Mouse (Mus musculus) intestine, embryonic 14.5 days (tissue): Measurements from ENCODE around the gene Cuedc1. TPM values are rescaled to one million over a fixed set of nuclear protein-coding genes. Genes with fewer than 3 reads are reported as not detected.

Experiments used
- ATAC-seq: fragments of 200-750 bp; cut with Nextera tagmentation; replicated peaks from 2 replicates; pipeline ENCODE4 v1.8.0; 2017; ENCODE audit warnings: low read depth, moderate number of reproducible peaks, moderate TSS enrichment, moderate library complexity; ENCODE audit not compliant: low FRiP score, low TSS enrichment
- DNase-seq: peaks from one replicate; pipeline ENCODE4 v3.0.0-alpha.2; 2018; ENCODE audit warnings: low spot score
- H3K27ac ChIP-seq: fragments of 300-500 bp; sonication (generic); 2 replicates; pipeline ENCODE4 v1.5.1; 2014; ENCODE audit warnings: low read depth, mild to moderate bottlenecking, control low read depth
- H3K27me3 ChIP-seq: fragments of 300-500 bp; sonication (generic); replicated peaks from 2 replicates; pipeline ENCODE4 v1.6.1; 2014; ENCODE audit warnings: low read length, control low read depth; ENCODE audit not compliant: control insufficient read depth, insufficient read depth
- H3K36me3 ChIP-seq: fragments of 300-500 bp; sonication (generic); 2 replicates; pipeline ENCODE4 v1.6.1; 2014; ENCODE audit warnings: low read length, control low read depth; ENCODE audit not compliant: control insufficient read depth, insufficient read depth
- H3K4me1 ChIP-seq: fragments of 300-500 bp; sonication (generic); replicated peaks from 2 replicates; pipeline ENCODE4 v1.6.1; 2014; ENCODE audit warnings: low read length, control low read depth, mixed read lengths; ENCODE audit not compliant: control insufficient read depth, insufficient read depth
- H3K4me2 ChIP-seq: fragments of 300-500 bp; sonication (generic); 2 replicates; pipeline ENCODE4 v1.6.1; 2014; ENCODE audit warnings: low read length
- H3K4me3 ChIP-seq: fragments of 300-500 bp; sonication (generic); 2 replicates; pipeline ENCODE4 v1.5.1; 2014; ENCODE audit warnings: low read depth, low read length, control low read depth, mixed read lengths
- H3K9ac ChIP-seq: fragments of 300-500 bp; sonication (generic); 2 replicates; pipeline ENCODE4 v1.6.1; 2014; ENCODE audit warnings: mild to moderate bottlenecking, low read length
- H3K9me3 ChIP-seq: fragments of 300-500 bp; sonication (generic); 2 replicates; pipeline ENCODE4 v1.6.1; 2016; ENCODE audit warnings: low read length, control low read depth; ENCODE audit not compliant: control insufficient read depth
- WGBS: fragments of 180-500 bp; shearing (Covaris S2); extraction: QIAGEN DNeasy Blood & Tissue Kit; methylation state at CpG from one replicate; pipeline ENCODE4 v1.1.7; 2014; 5-methylcytosine and 5-hydroxymethylcytosine counted together
- polyA plus RNA-seq: library from polyadenylated mRNA; unstranded; fragments of >200 nt; fragmentation: Nextera tagmentation; extraction: Ambion mirVana; gene quantifications from 2 replicates; pipeline ENCODE4 v1.2.1, GENCODE M21; 2014

Gene Cuedc1
- polyA plus RNA-seq, 1 experiment from 2014 or later = 16.7 TPM

DNA sequence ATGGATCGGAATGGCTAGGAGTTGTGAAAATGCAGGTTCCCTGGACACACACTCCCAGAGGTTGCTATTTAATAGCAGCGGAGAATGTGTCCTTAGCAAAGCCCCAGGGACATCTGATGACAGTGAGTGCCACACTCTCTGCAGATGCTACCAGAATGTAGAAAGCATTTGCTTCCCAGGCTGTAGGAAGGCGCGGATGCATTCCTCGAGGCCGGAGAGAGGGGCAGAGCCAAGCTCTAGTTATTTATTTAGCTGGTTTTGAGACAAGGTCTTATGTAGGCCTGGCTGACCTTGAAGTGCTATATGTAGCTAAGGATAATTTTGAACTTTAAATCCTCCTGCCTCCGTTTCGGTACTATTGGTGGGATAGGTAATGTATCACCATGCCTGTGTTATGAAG is 56.6 kb downstream of the Cuedc1 start:
- ATAC-seq (no peak), DNase-seq (no peak)
- Histone ChIP-seq H3K4me2 (no peak overlapping the region), H3K4me1 (peaks cover 80% of the 10 kb centered on the region), H3K27me3 (no peaks in the 10 kb centered on the region), H3K9me3 (no peaks in the 10 kb centered on the region), H3K27ac (peak overlapping the region; percentile 78), H3K9ac (no peak overlapping the region), H3K4me3 (no peak overlapping the region), H3K36me3 (no peaks in the 10 kb centered on the region)
- 52% methylated on average over 8 of the region's 8 CpGs for WGBS

- no peak for ATAC-seq
- WGBS = 44% methylated on average over 3 of the region's 3 CpGs
- H3K27ac ChIP-seq = peak overlapping the region; percentile 79; the same call in 1 of the 2 replicates
- peaks cover 89% of the 10 kb centered on the region for H3K4me1 ChIP-seq
- no peaks in the 10 kb centered on the region for H3K36me3 ChIP-seq
- H3K4me3 ChIP-seq = no peak overlapping the region
- no peak overlapping the region for H3K4me2 ChIP-seq
- no peak for DNase-seq
- no peak overlapping the region for H3K9ac ChIP-seq
- no peaks in the 10 kb centered on the region for H3K27me3 ChIP-seq
- no peaks in the 10 kb centered on the region for H3K9me3 ChIP-seq
Observed at GRCm38 (mm10) chr11:88155451-88155850, 57.6 kb downstream of the Cuedc1 start.

DNA sequence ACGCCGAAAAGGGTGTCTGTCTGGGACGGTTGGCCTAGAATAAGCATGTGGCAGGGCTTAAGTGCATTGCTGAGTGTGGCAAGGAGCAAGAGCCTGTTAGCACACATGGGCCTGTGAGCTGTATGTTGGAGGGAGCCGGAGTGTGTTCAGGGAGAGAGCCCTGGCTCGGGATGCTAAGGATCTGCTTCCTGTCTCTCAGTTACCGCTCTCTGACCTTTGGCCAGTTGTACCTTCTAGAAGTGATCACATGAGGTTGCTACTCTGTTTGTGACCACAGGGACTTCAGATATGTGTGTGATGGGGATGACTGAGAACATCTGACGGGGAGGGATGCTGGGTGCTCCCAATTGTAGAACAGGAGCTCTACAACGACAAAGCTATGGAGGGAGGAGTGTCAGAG is 58.1 kb downstream of the Cuedc1 start:
- Histone ChIP-seq H3K27me3 (no peaks in the 10 kb centered on the region), H3K36me3 (no peaks in the 10 kb centered on the region), H3K9me3 (no peaks in the 10 kb centered on the region), H3K27ac (peak overlapping the region; percentile 79), H3K4me1 (peaks cover 91% of the 10 kb centered on the region), H3K9ac (peak overlapping the region; percentile 2; the same call in 1 of the 2 replicates), H3K4me2 (no peak overlapping the region), H3K4me3 (no peak overlapping the region)
- ATAC-seq = no peak
- WGBS = 33% methylated on average over 8 of the region's 8 CpGs
- no peak for DNase-seq

- ATAC-seq = no peak
- no peak overlapping the region for H3K4me2 ChIP-seq
- no peaks in the 10 kb centered on the region for H3K9me3 ChIP-seq
- H3K9ac ChIP-seq = peak overlapping the region; percentile 2; the same call in 1 of the 2 replicates
- no peaks in the 10 kb centered on the region for H3K27me3 ChIP-seq
- 25% methylated on average over 2 of the region's 2 CpGs for WGBS
- H3K36me3 ChIP-seq = no peaks in the 10 kb centered on the region
- no peak for DNase-seq
- H3K27ac ChIP-seq = peak overlapping the region; percentile 79
- no peak overlapping the region for H3K4me3 ChIP-seq
- peaks cover 89% of the 10 kb centered on the region for H3K4me1 ChIP-seq
Observed at GRCm38 (mm10) chr11:88156403-88156802, 58.5 kb downstream of the Cuedc1 start.

DNA sequence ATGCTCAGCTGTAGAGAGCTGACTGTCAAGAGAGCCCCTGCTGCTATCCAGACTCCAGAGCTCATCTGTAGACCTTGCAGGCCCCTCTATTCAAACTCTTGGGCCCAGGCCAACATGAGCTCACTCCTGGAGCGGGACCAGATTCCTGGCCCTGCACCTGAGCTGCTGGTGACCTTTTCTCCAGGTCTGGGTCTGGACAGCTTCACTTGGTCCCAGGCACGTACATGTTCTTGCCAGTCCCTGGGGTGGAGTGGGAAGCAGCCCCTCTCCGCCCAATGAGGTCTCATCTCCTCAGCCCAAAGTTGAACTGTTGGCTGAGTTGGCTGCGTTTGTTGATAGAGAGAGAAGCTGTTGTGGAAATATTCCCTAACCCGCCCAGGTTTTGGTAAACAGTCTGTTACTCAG is 61.0 kb downstream of the Cuedc1 start:
- 43% methylated on average over 5 of the region's 5 CpGs for WGBS
- Histone ChIP-seq H3K9ac (no peak overlapping the region), H3K4me1 (peaks cover 72% of the 10 kb centered on the region), H3K36me3 (no peaks in the 10 kb centered on the region), H3K27me3 (no peaks in the 10 kb centered on the region), H3K9me3 (no peaks in the 10 kb centered on the region), H3K4me2 (no peak overlapping the region), H3K27ac (peak overlapping the region; percentile 84), H3K4me3 (no peak overlapping the region)
- peak; percentile 87 for DNase-seq
- ATAC-seq = peak; percentile 49

DNA sequence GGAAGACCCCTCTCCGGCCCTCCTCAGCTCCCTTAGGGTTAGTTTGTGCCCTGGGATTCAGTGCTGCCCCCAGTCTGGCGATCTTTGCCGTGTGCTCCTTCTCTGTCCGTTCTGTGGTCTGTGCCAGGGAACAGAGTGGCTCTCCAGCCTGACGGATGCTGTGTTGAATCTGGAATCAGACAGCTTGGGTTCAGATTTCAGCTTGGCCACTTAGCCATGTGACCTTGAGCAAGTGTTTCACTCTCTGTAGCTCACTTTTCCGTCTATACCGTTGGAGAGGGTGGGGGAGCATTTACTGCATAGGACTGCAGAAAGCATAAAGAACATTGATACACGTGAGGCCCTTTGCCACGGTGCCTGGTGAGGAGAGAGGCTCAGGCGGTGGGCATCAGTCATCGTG is 61.5 kb downstream of the Cuedc1 start:
- no peaks in the 10 kb centered on the region for H3K9me3 ChIP-seq
- no peaks in the 10 kb centered on the region for H3K27me3 ChIP-seq
- H3K27ac ChIP-seq = peak overlapping the region; percentile 84
- no peak overlapping the region for H3K4me2 ChIP-seq
- no peak overlapping the region for H3K9ac ChIP-seq
- no peak overlapping the region for H3K4me3 ChIP-seq
- ATAC-seq (no peak), DNase-seq (no peak)
- no peaks in the 10 kb centered on the region for H3K36me3 ChIP-seq
- peaks cover 67% of the 10 kb centered on the region for H3K4me1 ChIP-seq
- WGBS = 42% methylated on average over 11 of the region's 11 CpGs

DNA sequence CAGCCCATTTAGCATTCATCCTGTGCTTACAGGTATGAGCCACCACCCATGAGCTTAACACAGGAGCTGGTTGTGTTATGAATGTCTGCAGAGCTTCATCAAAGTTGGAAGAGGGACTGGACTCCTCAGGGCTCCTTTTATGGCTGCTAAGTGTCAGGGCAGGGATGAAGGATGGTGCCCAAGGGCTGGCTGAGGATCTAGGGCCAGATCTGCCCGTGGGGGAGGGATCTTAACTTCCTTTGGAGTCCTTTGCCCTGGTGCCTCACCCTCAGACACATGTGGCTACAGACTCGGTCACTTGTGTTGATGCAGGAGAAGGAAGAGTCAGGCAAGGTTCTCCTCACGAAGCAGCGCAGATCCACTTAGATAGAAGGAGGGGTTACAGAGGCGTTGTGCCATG is 62.5 kb downstream of the Cuedc1 start:
- Histone ChIP-seq H3K4me2 (peak overlapping the region; percentile 68), H3K4me3 (no peak overlapping the region), H3K4me1 (peaks cover 69% of the 10 kb centered on the region), H3K36me3 (no peaks in the 10 kb centered on the region), H3K27me3 (no peaks in the 10 kb centered on the region), H3K9me3 (no peaks in the 10 kb centered on the region), H3K27ac (peak overlapping the region; percentile 84), H3K9ac (no peak overlapping the region)
- ATAC-seq = no peak
- DNase-seq = no peak
- WGBS = 37% methylated on average over 5 of the region's 5 CpGs

- Histone ChIP-seq H3K27ac (peak overlapping the region; percentile 84), H3K9ac (peak overlapping the region; percentile 45), H3K9me3 (no peaks in the 10 kb centered on the region), H3K27me3 (no peaks in the 10 kb centered on the region), H3K4me1 (peaks cover 69% of the 10 kb centered on the region), H3K4me2 (peak overlapping the region; percentile 68), H3K4me3 (peak overlapping the region; percentile 31), H3K36me3 (no peaks in the 10 kb centered on the region)
- ATAC-seq (peak; percentile 56; the same call in 1 of the 2 replicates), DNase-seq (peak; percentile 77)
- 2% methylated on average over 18 of the region's 33 CpGs for WGBS
Observed at GRCm38 (mm10) chr11:88161051-88161581, 63.3 kb downstream of the Cuedc1 start.
